In genomic region chr7:133002271-133002670, GRCm38 (mm10) we compare ENCODE assay signal across 15 mouse cellular contexts.
"Had no signal": no experiment of that assay in that cellular context is flagged by ENCODE, and none has a peak within 500 bp of the region (broad histone marks: within the 10 kb centered on the region; RNA-seq: fewer than 3 reads in every experiment).

No protein-coding gene starts in this region.

- ATAC-seq: liver, embryonic 12.5 days; midbrain, embryonic 15.5 days had no signal

- H3K27me3 ChIP-seq: kidney, embryonic 15.5 days; limb, embryonic 15.5 days; liver, embryonic 12.5 days; megakaryocyte, embryonic 14.5 days; midbrain, embryonic 15.5 days had no signal

- H3K27ac ChIP-seq: kidney, embryonic 15.5 days; limb, embryonic 15.5 days; liver, embryonic 12.5 days; macrophage had no signal

- H3K4me2 ChIP-seq: kidney, embryonic 15.5 days; limb, embryonic 15.5 days; liver, embryonic 12.5 days; lung, embryonic 14.5 days; midbrain, embryonic 11.5 days; midbrain, embryonic 15.5 days had no signal

- H3K9me3 ChIP-seq: kidney, embryonic 15.5 days; limb, embryonic 15.5 days; liver, embryonic 12.5 days; megakaryocyte, embryonic 14.5 days; midbrain, embryonic 15.5 days had no signal

- DNase-seq: kidney, adult 2 months; kidney, postnatal 14 days; layer of hippocampus, adult 9-11 months; layer of hippocampus, postnatal 36 days; lung, embryonic 14.5 days; lung, postnatal 10 days; spleen, adult 18-20 months; thymus, postnatal 4 days had no signal

- H3K9ac ChIP-seq: kidney, embryonic 15.5 days; limb, embryonic 15.5 days; liver, embryonic 12.5 days; lung, embryonic 14.5 days; midbrain, embryonic 15.5 days had no signal

- H3K4me3 ChIP-seq: kidney, embryonic 15.5 days; limb, embryonic 15.5 days; liver, embryonic 12.5 days; megakaryocyte, embryonic 14.5 days; midbrain, embryonic 15.5 days had no signal
